Mouse (Mus musculus) heart, postnatal 14 days (tissue): ENCODE results near the gene Fbxl7. TPM values are rescaled to one million over a fixed set of nuclear protein-coding genes. Genes with fewer than 3 reads are reported as not detected.

Source experiments
- DNase-seq, 2 experiments: peaks; one replicate each; pipeline ENCODE4 v3.0.0; 2021 to 2022
- intact Hi-C: fragments of 180-260 bp; cut with DNase I; formaldehyde crosslinking; loops from one replicate; pipeline ENCODE4 v1.15.1; 2025
- total RNA-seq, 2 experiments: library from RNA; stranded (reverse); gene quantifications; 2 replicates each; pipeline ENCODE4 v1.2.3; 2021

The Fbxl7 gene
- total RNA-seq, 2 experiments from 2014 or later, result 6.0 to 6.6 TPM

GRCm38 (mm10) chr15:26712271-26712670 is 183.1 kb downstream of the Fbxl7 start:
- peak in 1 of 2 experiments; percentile 8 for DNase-seq
- intact Hi-C loops, result no loop called here

- DNase-seq, result no peak
- intact Hi-C loops, result no loop called here
Observed at GRCm38 (mm10) chr15:26704966-26705365, 190.4 kb downstream of the Fbxl7 start.

GRCm38 (mm10) chr15:26703156-26703840 is 192.1 kb downstream of the Fbxl7 start:
- intact Hi-C loops, result no loop called here
- DNase-seq, result peak; percentile 14 to 32

GRCm38 (mm10) chr15:26701949-26702675 is 193.3 kb downstream of the Fbxl7 start:
- no peak for DNase-seq
- intact Hi-C loops, result no loop called here

- intact Hi-C loops, result no loop called here
- no peak for DNase-seq
Observed at GRCm38 (mm10) chr15:26693075-26693474, 202.3 kb downstream of the Fbxl7 start.

- DNase-seq, result no peak
- intact Hi-C loops, result no loop called here
Observed at GRCm38 (mm10) chr15:26688472-26689104, 206.8 kb downstream of the Fbxl7 start.

- intact Hi-C loops, result no loop called here
- DNase-seq, result no peak
Observed at GRCm38 (mm10) chr15:26687729-26688128, 207.7 kb downstream of the Fbxl7 start.

GRCm38 (mm10) chr15:26682279-26682678 is 213.1 kb downstream of the Fbxl7 start:
- intact Hi-C loops, result no loop called here
- DNase-seq, result no peak

- intact Hi-C loops, result no loop called here
- peak; percentile 19 to 27 for DNase-seq
Observed at GRCm38 (mm10) chr15:26673239-26673859, 222.0 kb downstream of the Fbxl7 start.

- intact Hi-C loops, result no loop called here
- DNase-seq, result no peak
Observed at GRCm38 (mm10) chr15:26654988-26655387, 240.4 kb downstream of the Fbxl7 start.

- intact Hi-C loops, result loop anchor here (5.0 kb wide), 1 partner anchor 255 kb away; the partner anchor contains the start of gene Fbxl7
- no peak for DNase-seq
Observed at GRCm38 (mm10) chr15:26642563-26642962, 252.8 kb downstream of the Fbxl7 start.

- intact Hi-C loops, result loop anchor here (5.0 kb wide), 1 partner anchor 258 kb away; the partner anchor contains the start of gene Fbxl7
- no peak for DNase-seq
Observed at GRCm38 (mm10) chr15:26639726-26640125, 255.7 kb downstream of the Fbxl7 start.

- no peak for DNase-seq
- intact Hi-C loops, result no loop called here
Observed at GRCm38 (mm10) chr15:26635591-26635990, 259.8 kb downstream of the Fbxl7 start.

- DNase-seq, result no peak
- intact Hi-C loops, result no loop called here
Observed at GRCm38 (mm10) chr15:26628181-26628580, 267.2 kb downstream of the Fbxl7 start.

- no peak for DNase-seq
- intact Hi-C loops, result loop anchor here (5.0 kb wide), 1 partner anchor 274 kb away; the partner anchor contains the start of gene Fbxl7
Observed at GRCm38 (mm10) chr15:26623242-26623641, 272.1 kb downstream of the Fbxl7 start.

- DNase-seq, result peak; percentile 55 to 71
- intact Hi-C loops, result loop anchor here (1.0 to 5.0 kb wide), 2 partner anchors 277 to 569 kb away; partner anchors contain the start of gene Fbxl7
Observed at GRCm38 (mm10) chr15:26620279-26620678, 275.1 kb downstream of the Fbxl7 start.

- intact Hi-C loops, result loop anchor here (5.0 kb wide), 2 partner anchors 152 to 613 kb away; no protein-coding TSS in a partner anchor
- DNase-seq, result peak; percentile 62 to 63
Observed at GRCm38 (mm10) chr15:26619221-26619620, 276.2 kb downstream of the Fbxl7 start.

GRCm38 (mm10) chr15:26596239-26596638 is 299.1 kb downstream of the Fbxl7 start:
- DNase-seq, result no peak
- intact Hi-C loops, result no loop called here

- no peak for DNase-seq
- intact Hi-C loops, result no loop called here
Observed at GRCm38 (mm10) chr15:26579947-26580709, 315.3 kb downstream of the Fbxl7 start.

- intact Hi-C loops, result no loop called here
- no peak for DNase-seq
Observed at GRCm38 (mm10) chr15:26578500-26578899, 316.9 kb downstream of the Fbxl7 start.
